Mouse (Mus musculus) MEL (cell line): Measurements from ENCODE around the gene Tmem109. TPM values are rescaled to one million over a fixed set of nuclear protein-coding genes. Genes with fewer than 3 reads are reported as not detected.

Experiments
- DNase-seq: peaks from one replicate; pipeline ENCODE4 v3.0.0; 2011; ENCODE audit warnings: low read depth, low spot score
- H3K27ac ChIP-seq: 2 replicates; pipeline ENCODE4 v1.5.1; 2012; ENCODE audit warnings: low read depth, mild to moderate bottlenecking, control low read depth, low read length, moderate library complexity; ENCODE audit not compliant: control insufficient read depth
- H3K27me3 ChIP-seq, 2 experiments: fragments of 150-350 bp in 1 of 2; sonication (generic) in 1 of 2; 2 replicates each; pipeline ENCODE4 v1.6.1; 2012; ENCODE audit warnings: low read length in 2 of 2, mild to moderate bottlenecking in 2 of 2, improper control_type of control experiment in 1 of 2, moderate library complexity in 1 of 2; ENCODE audit not compliant: insufficient read depth in 2 of 2, control insufficient read depth in 1 of 2
- H3K36me3 ChIP-seq, 2 experiments: 2 replicates each; pipeline ENCODE4 v1.6.1; 2012 to 2014; ENCODE audit warnings: low read length in 2 of 2, improper control_type of control experiment in 1 of 2, inconsistent platforms in 1 of 2, mild to moderate bottlenecking in 1 of 2; ENCODE audit not compliant: insufficient read depth in 2 of 2, control insufficient read depth in 1 of 2
- H3K4me1 ChIP-seq, 2 experiments: fragments of 150-350 bp in 1 of 2; sonication (generic) in 1 of 2; 2 replicates each; pipeline ENCODE4 v1.6.1; 2012; ENCODE audit warnings: low read length in 2 of 2, improper control_type of control experiment in 1 of 2, mild to moderate bottlenecking in 1 of 2; ENCODE audit not compliant: insufficient read depth in 2 of 2, control insufficient read depth in 1 of 2
- H3K4me3 ChIP-seq, 2 experiments: fragments of 150-350 bp in 1 of 2; sonication (generic) in 1 of 2; 2 replicates each; pipeline ENCODE4 v1.5.1; 2012; ENCODE audit warnings: low read depth in 2 of 2, low read length in 2 of 2, mild to moderate bottlenecking in 2 of 2, moderate library complexity in 2 of 2, control low read depth in 1 of 2, improper control_type of control experiment in 1 of 2; ENCODE audit not compliant: control insufficient read depth in 1 of 2, insufficient read depth in 1 of 2
- H3K79me2 ChIP-seq: 2 replicates; pipeline ENCODE4 v1.6.1; 2012; ENCODE audit warnings: mild to moderate bottlenecking, low read length, moderate library complexity; ENCODE audit not compliant: control insufficient read depth, poor library complexity, insufficient read depth
- H3K9ac ChIP-seq: 2 replicates; pipeline ENCODE4 v1.6.1; 2012; ENCODE audit warnings: low read depth, mild to moderate bottlenecking, control low read depth, low read length, moderate library complexity; ENCODE audit not compliant: control insufficient read depth, poor library complexity, severe bottlenecking
- H3K9me3 ChIP-seq: fragments of 150-350 bp; sonication (generic); replicated peaks from 2 replicates; pipeline ENCODE4 v1.6.1; 2012; ENCODE audit warnings: mild to moderate bottlenecking, low read length, improper control_type of control experiment, moderate library complexity; ENCODE audit not compliant: insufficient read depth
- CHD1 ChIP-seq: IDR thresholded peaks from 2 replicates; pipeline ENCODE4 v1.6.1; 2012; ENCODE audit warnings: low read depth, mild to moderate bottlenecking, inconsistent platforms, low read length, improper control_type of control experiment
- CHD2 ChIP-seq: IDR thresholded peaks from 2 replicates; pipeline ENCODE4 v1.6.1; 2011; ENCODE audit warnings: low read length, improper control_type of control experiment
- CTCF ChIP-seq, 3 experiments: IDR thresholded peaks in 2 of 3; conservative IDR thresholded peaks in 1 of 3; 2 replicates each; pipeline ENCODE4 v1.5.1; 2011 to 2012; ENCODE audit warnings: low read length in 3 of 3, low read depth in 2 of 3, mild to moderate bottlenecking in 2 of 3, improper control_type of control experiment in 1 of 3, inconsistent platforms in 1 of 3, mixed read lengths in 1 of 3, moderate library complexity in 1 of 3; ENCODE audit not compliant: control insufficient read depth in 1 of 3, insufficient read depth in 1 of 3, poor library complexity in 1 of 3, severe bottlenecking in 1 of 3
- GABPA ChIP-seq: IDR thresholded peaks from 2 replicates; pipeline ENCODE4 v1.6.1; 2012; ENCODE audit warnings: low read depth, mild to moderate bottlenecking, inconsistent platforms, low read length, improper control_type of control experiment, moderate library complexity
- JUND ChIP-seq: IDR thresholded peaks from 2 replicates; pipeline ENCODE4 v1.6.1; 2011; ENCODE audit warnings: low read depth, mild to moderate bottlenecking, improper control_type of control experiment, low read length
- KAT2A ChIP-seq: conservative IDR thresholded peaks from 2 replicates; pipeline ENCODE4 v1.6.1; 2012; ENCODE audit warnings: low read depth, low read length, improper control_type of control experiment, inconsistent platforms
- MAX ChIP-seq: IDR thresholded peaks from 2 replicates; pipeline ENCODE4 v1.6.1; 2011; ENCODE audit warnings: low read length, improper control_type of control experiment
- MAZ ChIP-seq: IDR thresholded peaks from 2 replicates; pipeline ENCODE4 v1.6.1; 2012; ENCODE audit warnings: low read depth, mild to moderate bottlenecking, inconsistent platforms, low read length, improper control_type of control experiment
- MEF2A ChIP-seq: IDR thresholded peaks from 2 replicates; pipeline ENCODE4 v1.6.1; 2014; ENCODE audit warnings: low read depth, mild to moderate bottlenecking, inconsistent platforms, low read length, improper control_type of control experiment; ENCODE audit not compliant: poor library complexity, insufficient replicate concordance, severe bottlenecking; ENCODE audit errors: extremely low read depth
- MXI1 ChIP-seq: IDR thresholded peaks from 2 replicates; pipeline ENCODE4 v1.6.1; 2011; ENCODE audit warnings: mild to moderate bottlenecking, low read depth, low read length, improper control_type of control experiment
- MYB ChIP-seq: IDR thresholded peaks from 2 replicates; pipeline ENCODE4 v1.6.1; 2011; ENCODE audit warnings: mild to moderate bottlenecking, low read depth, low read length, improper control_type of control experiment
- NELFE ChIP-seq: IDR thresholded peaks from 2 replicates; pipeline ENCODE4 v1.6.1; 2011; ENCODE audit warnings: low read depth, low read length, improper control_type of control experiment
- NRF1 ChIP-seq: IDR thresholded peaks from 2 replicates; pipeline ENCODE4 v1.6.1; 2014; ENCODE audit warnings: low read depth, mild to moderate bottlenecking, inconsistent platforms, low read length, improper control_type of control experiment, moderate library complexity; ENCODE audit not compliant: poor library complexity, insufficient read depth, severe bottlenecking
- POLR2A ChIP-seq, 2 experiments: IDR thresholded peaks; 2 replicates each; pipeline ENCODE4 v1.6.1; 2011 to 2012; ENCODE audit warnings: low read length in 2 of 2, mild to moderate bottlenecking in 2 of 2, control low read depth in 1 of 2, improper control_type of control experiment in 1 of 2, low read depth in 1 of 2, moderate library complexity in 1 of 2; ENCODE audit not compliant: control insufficient read depth in 1 of 2, insufficient read depth in 1 of 2, poor library complexity in 1 of 2
- POLR2AphosphoS5 ChIP-seq: IDR thresholded peaks from 2 replicates; pipeline ENCODE4 v1.6.1; 2012; ENCODE audit warnings: low read depth, borderline replicate concordance, mild to moderate bottlenecking, inconsistent platforms, low read length, moderate library complexity, mixed read lengths
- TAL1 ChIP-seq: IDR thresholded peaks from 2 replicates; pipeline ENCODE4 v1.6.1; 2012; ENCODE audit warnings: mild to moderate bottlenecking, inconsistent platforms, low read length, moderate library complexity, mixed read lengths
- UBTF ChIP-seq: IDR thresholded peaks from 2 replicates; pipeline ENCODE4 v1.6.1; 2012; ENCODE audit warnings: low read depth, mild to moderate bottlenecking, inconsistent platforms, low read length, improper control_type of control experiment, moderate library complexity, borderline replicate concordance; ENCODE audit not compliant: insufficient read depth
- USF1 ChIP-seq: IDR thresholded peaks from 2 replicates; pipeline ENCODE4 v1.6.1; 2014; ENCODE audit warnings: low read depth, mild to moderate bottlenecking, inconsistent platforms, low read length, improper control_type of control experiment, moderate library complexity
- USF2 ChIP-seq, 2 experiments: IDR thresholded peaks; 2 replicates each; pipeline ENCODE4 v1.6.1; 2011 to 2012; ENCODE audit warnings: improper control_type of control experiment in 2 of 2, low read length in 2 of 2, borderline replicate concordance in 1 of 2, inconsistent platforms in 1 of 2, low read depth in 1 of 2, mild to moderate bottlenecking in 1 of 2; ENCODE audit not compliant: insufficient read depth in 1 of 2
- ZNF384 ChIP-seq: IDR thresholded peaks from 2 replicates; pipeline ENCODE4 v1.6.1; 2012; ENCODE audit warnings: low read depth, mild to moderate bottlenecking, inconsistent platforms, low read length, improper control_type of control experiment
- polyA plus RNA-seq, 2 experiments: library from polyadenylated mRNA; stranded (reverse) in 1 of 2; unstranded in 1 of 2; fragments of >175 nt in 1 of 2; fragments of >200 nt in 1 of 2; gene quantifications; 2 replicates each; pipeline versions ENCODE4 v1.2.1 to v1.2.4; 2012; ENCODE audit warnings: low replicate concordance in 2 of 2, low read depth in 1 of 2; ENCODE audit not compliant: insufficient read length in 2 of 2, insufficient read depth in 1 of 2, missing spikeins in 1 of 2
- total RNA-seq: library from RNA; depleted of rRNA; stranded (reverse); fragments of 300-350 nt; gene quantifications from 2 replicates; pipeline ENCODE4 v1.2.3, GENCODE M21; 2012

The Tmem109 gene
- total and polyA plus RNA-seq, 3 experiments = 30.4 to 42.4 TPM; not detected in 1

- Histone ChIP-seq H3K4me3 (no peak overlapping the region), H3K79me2 (no peaks in the 10 kb centered on the region), H3K4me1 (peaks cover 0 to 3% of the 10 kb centered on the region in 2 experiments; a peak in 2 of 4 replicates), H3K27me3 (peaks cover 2 to 9% of the 10 kb centered on the region in 2 experiments; a peak in 3 of 4 replicates), H3K9me3 (no peaks in the 10 kb centered on the region), H3K27ac (no peak overlapping the region), H3K36me3 (no peaks in the 10 kb centered on the region), H3K9ac (no peak overlapping the region)
- DNase-seq = no peak
- no peak for TF ChIP-seq USF1
- no peak for TF ChIP-seq NRF1
- TF ChIP-seq CHD1 = no peak
- no peak for TF ChIP-seq MXI1
- TF ChIP-seq UBTF = no peak
- TF ChIP-seq GABPA = no peak
- no peak for TF ChIP-seq ZNF384
- no peak for TF ChIP-seq JUND
- TF ChIP-seq CHD2 = no peak
- no peak for TF ChIP-seq POLR2A (IDR thresholded peaks at IDR 0.05; ENCODE audit: control insufficient read depth in 1 of 2, insufficient read depth in 1 of 2, low read depth in 1 of 2, low read length in 2 of 2, poor library complexity in 1 of 2)
- no peak for TF ChIP-seq MEF2A
- TF ChIP-seq USF2 (IDR thresholded peaks at IDR 0.05; ENCODE audit: borderline replicate concordance in 1 of 2, insufficient read depth in 1 of 2, low read depth in 1 of 2, low read length in 2 of 2) = no peak
- TF ChIP-seq KAT2A = no peak
Measured at GRCm38 (mm10) chr19:10828321-10828720, 53.5 kb downstream of the Tmem109 start.

GRCm38 (mm10) chr19:10824061-10824460 is 57.7 kb downstream of the Tmem109 start:
- Histone ChIP-seq H3K4me3 (no peak overlapping the region), H3K27ac (no peak overlapping the region), H3K9ac (no peak overlapping the region), H3K27me3 (peaks cover 2 to 7% of the 10 kb centered on the region in 2 experiments; a peak in 3 of 4 replicates), H3K4me1 (no peaks in the 10 kb centered on the region), H3K79me2 (no peaks in the 10 kb centered on the region), H3K9me3 (no peaks in the 10 kb centered on the region), H3K36me3 (no peaks in the 10 kb centered on the region)
- TF ChIP-seq KAT2A (no peak), UBTF (no peak), CHD1 (no peak), POLR2A (IDR thresholded peaks at IDR 0.05; ENCODE audit: control insufficient read depth in 1 of 2, insufficient read depth in 1 of 2, low read depth in 1 of 2, low read length in 2 of 2, poor library complexity in 1 of 2) (no peak), TAL1 (no peak), NELFE (no peak), MAX (no peak), MYB (no peak), POLR2AphosphoS5 (no peak), MAZ (no peak), NRF1 (no peak), CTCF (IDR thresholded peaks at IDR 0.05 in 2 of 3, conservative IDR thresholded peaks at IDR 0.05 in 1 of 3; ENCODE audit: control insufficient read depth in 1 of 3, insufficient read depth in 1 of 3, low read depth in 2 of 3, low read length in 3 of 3, poor library complexity in 1 of 3, severe bottlenecking in 1 of 3) (no peak), USF2 (IDR thresholded peaks at IDR 0.05; ENCODE audit: borderline replicate concordance in 1 of 2, insufficient read depth in 1 of 2, low read depth in 1 of 2, low read length in 2 of 2) (no peak), MEF2A (no peak), JUND (no peak)
- DNase-seq = no peak
